Mouse (Mus musculus): ENCODE data around the gene Pik3cd. TPM values are rescaled to one million over a fixed set of nuclear protein-coding genes. Genes with fewer than 3 reads are reported as not detected.

Pik3cd gene
- total RNA-seq, 2 experiments from 2014 or later: 28.1 to 37.1 TPM

DNA sequence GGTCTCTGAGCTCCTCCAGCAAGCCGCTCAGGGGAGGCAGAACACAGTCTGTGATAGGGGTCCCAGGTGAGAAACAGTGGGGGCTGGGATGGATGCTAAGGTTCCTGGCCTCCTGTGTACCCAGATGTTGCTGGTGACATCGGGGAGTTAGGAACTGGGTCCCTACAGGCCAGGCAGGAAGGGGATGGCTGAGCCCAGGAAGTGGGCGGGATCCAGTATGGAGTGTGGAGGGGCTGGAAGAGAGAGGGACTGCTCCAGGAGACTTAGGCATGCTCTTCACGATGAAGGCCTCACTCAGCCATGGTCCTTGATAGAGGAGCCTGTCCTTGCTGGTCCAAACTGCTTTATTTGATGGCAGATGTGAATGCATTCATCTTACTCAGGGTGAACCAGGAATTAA lies 102.2 kb downstream of the Pik3cd start:
- intact Hi-C loops (cut with DNase I): no loop called here
- DNase-seq (ENCODE audit: extremely low spot score in 1 of 2, low spot score in 2 of 2): no peak

DNA sequence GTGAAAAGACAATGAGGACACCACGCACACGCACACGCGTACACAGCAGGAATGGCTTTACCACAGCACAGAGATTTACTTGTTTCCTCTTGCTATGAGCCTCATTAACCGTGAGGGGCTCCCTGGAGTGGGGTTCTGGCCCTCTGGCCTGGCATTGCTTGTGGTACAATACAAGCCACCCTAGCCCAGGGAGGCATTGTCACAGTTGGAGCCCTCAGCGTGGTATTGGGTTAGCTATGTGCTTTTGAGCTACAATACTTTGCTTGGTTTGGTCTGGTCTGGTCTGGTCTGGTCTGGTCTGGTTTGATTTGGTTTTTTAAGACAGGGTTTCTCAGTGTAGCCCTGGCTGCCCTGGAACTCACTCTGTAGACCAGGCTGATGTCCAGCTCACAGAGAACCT lies 102.8 kb downstream of the Pik3cd start:
- intact Hi-C loops (cut with DNase I): no loop called here
- no peak for DNase-seq (ENCODE audit: extremely low spot score in 1 of 2, low spot score in 2 of 2)

Small RNA genes lying within 50 kb of the gene (microRNA-seq; reads per million reads assigned to microRNA genes)
- 4.0 reads per million, percentile 11 among the genes with 10 or more reads in this experiment for gene Mir7023

Other genes starting within 250 kb of the Pik3cd start
- gene Rbp7, start 247.6 kb downstream of the Pik3cd start, total RNA-seq (2021): under 1 TPM in 1 of 2 experiments, not detected in 1; 0.63 TPM
- not detected for gene Tmem274, start 225.2 kb downstream of the Pik3cd start, total RNA-seq (2021)
- gene Nmnat1, start 217.4 kb downstream of the Pik3cd start, total RNA-seq (2021): 1 to 10 TPM; 6.1 to 7.7 TPM
- gene Lzic, start 217.3 kb downstream of the Pik3cd start, total RNA-seq (2021): 10 to 100 TPM; 36.1 to 37.6 TPM
- gene Ctnnbip1, start 184.3 kb downstream of the Pik3cd start, total RNA-seq (2021): 10 to 100 TPM; 65.3 to 73.2 TPM
- 100 to 1,000 TPM; 909 to 940 TPM for gene Clstn1, start 116.1 kb downstream of the Pik3cd start, total RNA-seq (2021)
- gene Tmem201, start 35.5 kb upstream of the Pik3cd start, total RNA-seq (2021): 10 to 100 TPM; 57.9 to 59.5 TPM
- 10 to 100 TPM; 29.2 to 32.7 TPM for gene Slc25a33, start 71.7 kb upstream of the Pik3cd start, total RNA-seq (2021)

Data from left cerebral cortex, postnatal 10 days (tissue).